Mouse (Mus musculus) G1E (cell line): Measurements from ENCODE around the gene Akr7a5. TPM values are rescaled to one million over a fixed set of nuclear protein-coding genes. Genes with fewer than 3 reads are reported as not detected.

Source experiments
- ATAC-seq: 2 replicates; pipeline ENCODE4 v1.8.0; 2016; ENCODE audit warnings: mild to moderate bottlenecking; ENCODE audit not compliant: insufficient number of reproducible peaks, poor library complexity, low FRiP score, severe bottlenecking; ENCODE audit errors: extremely low read depth
- DNase-seq: peaks from one replicate; pipeline ENCODE4 v3.0.0; 2012; ENCODE audit warnings: low spot score
- H3K27me3 ChIP-seq: 2 replicates; pipeline ENCODE4 v1.6.1; 2012; ENCODE audit warnings: mild to moderate bottlenecking, low read length, inconsistent platforms; ENCODE audit not compliant: insufficient read depth
- H3K36me3 ChIP-seq: replicated peaks from 2 replicates; pipeline ENCODE3; 2012; ENCODE audit warnings: mild to moderate bottlenecking, inconsistent platforms
- H3K4me1 ChIP-seq: 2 replicates; pipeline ENCODE4 v1.6.1; 2012; ENCODE audit warnings: low read depth, low read length, inconsistent platforms, mixed read lengths; ENCODE audit not compliant: insufficient read depth
- H3K4me3 ChIP-seq: 2 replicates; pipeline ENCODE4 v1.5.1; 2012; ENCODE audit warnings: low read depth, mild to moderate bottlenecking, inconsistent platforms, low read length, moderate library complexity, mixed read lengths
- H3K9me3 ChIP-seq: replicated peaks from 2 replicates; pipeline ENCODE4 v1.6.1; 2012; ENCODE audit warnings: inconsistent platforms
- CTCF ChIP-seq: IDR thresholded peaks from 2 replicates; pipeline ENCODE4 v1.5.1; 2012; ENCODE audit warnings: low read depth, low read length, inconsistent platforms, mixed read lengths
- GATA1 ChIP-seq: IDR thresholded peaks from 2 replicates; pipeline ENCODE4 v1.6.1; 2012; ENCODE audit warnings: borderline replicate concordance, low read length, inconsistent platforms, mixed read lengths
- GATA2 ChIP-seq: IDR thresholded peaks from 2 replicates; pipeline ENCODE4 v1.6.1; 2012; ENCODE audit warnings: low read depth, low read length, inconsistent platforms, borderline replicate concordance
- POLR2AphosphoS5 ChIP-seq: IDR thresholded peaks from 2 replicates; pipeline ENCODE4 v1.6.1; 2012; ENCODE audit warnings: low read depth, low read length, inconsistent platforms; ENCODE audit not compliant: insufficient replicate concordance
- TAL1 ChIP-seq: conservative IDR thresholded peaks from 2 replicates; pipeline ENCODE4 v1.6.1; 2012; ENCODE audit warnings: low read depth, low read length, inconsistent platforms, mixed read lengths
- polyA plus RNA-seq: library from polyadenylated mRNA; stranded (reverse); fragments of >175 nt; gene quantifications from 2 replicates; pipeline ENCODE4 v1.2.3, GENCODE M21; 2012
- total RNA-seq, 2 experiments: library from RNA; stranded (forward) in 1 of 2; stranded (reverse) in 1 of 2; fragments of 200-1000 nt in 1 of 2; fragments of >200 nt in 1 of 2; fragmentation: Nextera tagmentation in 1 of 2; gene quantifications; 2 replicates each; pipeline ENCODE4 v1.2.3; 2014 to 2017

Gene Akr7a5
- total and polyA plus RNA-seq, 3 experiments: 7.8 to 57.3 (median 13.8) TPM

DNA sequence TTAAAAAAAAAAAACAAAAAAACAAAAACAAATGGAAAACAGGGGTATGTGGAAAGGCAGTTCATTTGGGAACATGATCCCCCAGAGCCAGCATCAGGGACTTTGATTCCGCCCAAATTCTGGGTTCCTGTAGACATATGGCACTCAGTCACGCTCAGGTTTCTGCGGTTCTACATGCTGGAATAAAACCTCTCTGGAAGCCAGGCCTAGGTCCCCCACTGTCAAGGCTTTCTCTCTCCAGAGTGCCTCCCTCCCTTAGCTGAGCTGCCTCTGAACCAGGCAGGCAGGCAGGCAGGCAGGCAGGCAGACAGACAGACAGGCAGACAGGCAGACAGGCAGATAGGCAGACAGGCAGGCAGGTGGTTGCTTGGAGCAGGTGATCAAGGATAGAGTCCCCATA is 40.4 kb upstream of the Akr7a5 start:
- H3K4me1 ChIP-seq: no peaks in the 10 kb centered on the region
- no peak overlapping the region for H3K4me3 ChIP-seq
- TF ChIP-seq GATA1: no peak
- TF ChIP-seq TAL1: no peak
- no peak for TF ChIP-seq POLR2AphosphoS5
- no peak for TF ChIP-seq CTCF
- TF ChIP-seq GATA2: no peak
- no peaks in the 10 kb centered on the region for H3K9me3 ChIP-seq
- no peak for DNase-seq
- no peaks in the 10 kb centered on the region for H3K27me3 ChIP-seq
- no peak for ATAC-seq
- peaks cover 100% of the 10 kb centered on the region for H3K36me3 ChIP-seq

DNA sequence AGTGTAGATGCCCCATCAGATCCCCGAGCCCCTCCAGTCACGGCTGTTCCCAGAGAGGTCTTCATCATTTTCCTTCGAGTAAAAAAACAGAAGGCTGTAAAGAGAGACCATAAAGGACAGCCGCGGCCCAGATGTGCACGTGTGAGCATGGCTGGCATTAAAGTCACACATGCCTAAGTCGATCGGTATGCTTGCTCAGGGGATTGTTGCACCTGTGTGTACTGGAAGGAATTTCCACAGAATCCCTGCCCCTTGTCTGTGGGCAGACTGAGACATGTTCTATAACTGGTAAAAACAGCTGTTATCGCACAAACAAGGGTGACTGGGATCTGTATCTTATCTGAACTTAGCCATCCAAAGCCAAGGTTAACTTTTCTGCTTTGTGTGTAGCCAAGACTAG is 39.0 kb upstream of the Akr7a5 start:
- no peak for ATAC-seq
- DNase-seq: no peak
- H3K4me1 ChIP-seq: no peaks in the 10 kb centered on the region
- no peaks in the 10 kb centered on the region for H3K9me3 ChIP-seq
- no peaks in the 10 kb centered on the region for H3K27me3 ChIP-seq
- no peak for TF ChIP-seq GATA2
- TF ChIP-seq CTCF: no peak
- no peak for TF ChIP-seq TAL1
- no peak for TF ChIP-seq GATA1
- H3K36me3 ChIP-seq: peaks cover 100% of the 10 kb centered on the region
- no peak overlapping the region for H3K4me3 ChIP-seq

GRCm38 (mm10) chr4:139272951-139273680 is 37.4 kb upstream of the Akr7a5 start:
- DNase-seq (no peak), ATAC-seq (no peak)
- Histone ChIP-seq H3K36me3 (peaks cover 99% of the 10 kb centered on the region), H3K4me1 (no peaks in the 10 kb centered on the region), H3K9me3 (no peaks in the 10 kb centered on the region), H3K27me3 (no peaks in the 10 kb centered on the region), H3K4me3 (no peak overlapping the region)
- TF ChIP-seq TAL1 (no peak), GATA1 (no peak), POLR2AphosphoS5 (no peak), CTCF (no peak), GATA2 (no peak)

GRCm38 (mm10) chr4:139274573-139274972 is 36.0 kb upstream of the Akr7a5 start:
- TF ChIP-seq TAL1: no peak
- no peak for TF ChIP-seq GATA2
- no peak for TF ChIP-seq CTCF
- no peak for TF ChIP-seq POLR2AphosphoS5
- TF ChIP-seq GATA1: no peak
- Histone ChIP-seq H3K27me3 (no peaks in the 10 kb centered on the region), H3K36me3 (peaks cover 97% of the 10 kb centered on the region), H3K4me1 (no peaks in the 10 kb centered on the region), H3K9me3 (no peaks in the 10 kb centered on the region), H3K4me3 (no peak overlapping the region)
- DNase-seq: no peak
- no peak for ATAC-seq

DNA sequence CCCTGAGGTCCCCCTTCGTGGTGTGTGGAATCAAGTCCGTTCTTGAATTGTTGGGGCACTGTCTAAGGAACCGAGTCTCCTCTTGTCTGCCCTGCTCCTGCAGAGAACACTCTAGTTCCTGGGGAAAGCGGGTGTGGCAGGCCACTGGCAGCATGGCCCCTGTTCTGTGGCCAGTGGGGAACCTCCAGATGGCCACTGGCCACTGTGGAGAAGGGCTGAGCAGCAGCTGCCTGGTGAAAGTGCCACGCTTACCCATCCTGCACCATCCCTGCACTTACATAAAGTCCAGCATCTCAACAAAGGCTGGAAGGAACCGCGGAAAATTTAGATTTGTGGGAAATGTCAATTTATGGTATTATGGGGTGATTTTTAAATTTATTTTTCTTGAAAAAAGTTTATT is 34.1 kb upstream of the Akr7a5 start:
- Histone ChIP-seq H3K4me1 (no peaks in the 10 kb centered on the region), H3K36me3 (peaks cover 98% of the 10 kb centered on the region), H3K9me3 (no peaks in the 10 kb centered on the region), H3K4me3 (no peak overlapping the region), H3K27me3 (no peaks in the 10 kb centered on the region)
- TF ChIP-seq GATA2 (no peak), TAL1 (no peak), CTCF (no peak)
- DNase-seq: no peak
- ATAC-seq: no peak

DNA sequence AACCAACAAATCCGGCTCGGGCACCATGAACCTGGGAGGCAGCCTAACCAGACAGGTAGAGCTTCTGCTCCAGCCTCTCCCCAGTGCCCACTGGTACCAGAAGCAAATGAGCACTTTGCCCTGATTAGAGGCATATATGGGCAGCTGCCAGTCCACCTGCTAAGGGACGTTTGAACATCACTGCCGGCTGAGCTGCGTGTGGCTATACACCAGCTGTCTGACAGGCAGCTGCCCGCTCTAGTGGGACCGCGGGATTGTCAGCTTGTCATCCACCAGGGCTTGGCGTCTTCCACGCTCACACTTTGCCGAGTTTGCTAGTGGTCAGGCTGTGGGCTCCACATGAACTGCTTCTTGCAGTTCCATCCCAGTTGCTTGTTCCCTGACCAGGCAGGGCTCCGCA is 30.0 kb upstream of the Akr7a5 start:
- Histone ChIP-seq H3K4me1 (0 out of 2 replicates have a peak, but pooled peaks cover 3% of the 10 kb centered on the region), H3K9me3 (no peaks in the 10 kb centered on the region), H3K36me3 (peaks cover 97% of the 10 kb centered on the region), H3K27me3 (no peaks in the 10 kb centered on the region), H3K4me3 (no peak overlapping the region)
- no peak for TF ChIP-seq GATA2
- TF ChIP-seq GATA1: no peak
- TF ChIP-seq POLR2AphosphoS5: no peak
- no peak for TF ChIP-seq CTCF
- no peak for TF ChIP-seq TAL1
- ATAC-seq: no peak
- no peak for DNase-seq
